Mouse (Mus musculus) heart, embryonic 16.5 days (tissue): ENCODE results near the gene Cacng6. TPM values are rescaled to one million over a fixed set of nuclear protein-coding genes. Genes with fewer than 3 reads are reported as not detected.

Source experiments
- ATAC-seq: fragments of 200-750 bp; cut with Nextera tagmentation; replicated peaks from 2 replicates; pipeline ENCODE4 v1.8.0; 2017; ENCODE audit warnings: moderate number of reproducible peaks; ENCODE audit not compliant: insufficient read depth, low FRiP score; ENCODE audit errors: extremely low read depth
- H3K27ac ChIP-seq: fragments of 300-500 bp; sonication (generic); 2 replicates; pipeline ENCODE4 v1.5.1; 2014; ENCODE audit warnings: mild to moderate bottlenecking, low read length, control low read depth, moderate library complexity
- H3K27me3 ChIP-seq: fragments of 300-500 bp; sonication (generic); 2 replicates; pipeline ENCODE4 v1.6.1; 2014; ENCODE audit warnings: low read length, mixed read lengths; ENCODE audit not compliant: control insufficient read depth, insufficient read depth
- H3K36me3 ChIP-seq: fragments of 300-500 bp; sonication (generic); 2 replicates; pipeline ENCODE4 v1.6.1; 2014; ENCODE audit not compliant: control insufficient read depth, insufficient read depth
- H3K4me1 ChIP-seq: fragments of 300-500 bp; sonication (generic); 2 replicates; pipeline ENCODE4 v1.6.1; 2014; ENCODE audit warnings: low read length, mixed read lengths; ENCODE audit not compliant: control insufficient read depth, insufficient read depth
- H3K4me2 ChIP-seq: fragments of 300-500 bp; sonication (generic); 2 replicates; pipeline ENCODE4 v1.6.1; 2014; ENCODE audit warnings: low read depth, mild to moderate bottlenecking, control low read depth, low read length
- H3K4me3 ChIP-seq: fragments of 300-500 bp; sonication (generic); 2 replicates; pipeline ENCODE4 v1.5.1; 2014; ENCODE audit warnings: mild to moderate bottlenecking, control low read depth, low read length
- H3K9ac ChIP-seq: fragments of 300-500 bp; sonication (generic); 2 replicates; pipeline ENCODE4 v1.6.1; 2014; ENCODE audit warnings: low read length, control low read depth
- H3K9me3 ChIP-seq: fragments of 300-500 bp; sonication (generic); replicated peaks from 2 replicates; pipeline ENCODE4 v1.6.1; 2016; ENCODE audit warnings: low read length; ENCODE audit not compliant: control insufficient read depth
- WGBS: fragments of 180-500 bp; shearing (Covaris S2); extraction: QIAGEN DNeasy Blood & Tissue Kit; methylation state at CpG from one replicate; pipeline ENCODE4 v1.1.7; 2014; 5-methylcytosine and 5-hydroxymethylcytosine counted together
- microRNA-seq: library from miRNA; unstranded; fragments of <30 nt; microRNA quantifications from one replicate; pipeline ENCODE4, GENCODE M21; 2017
- polyA plus RNA-seq: library from polyadenylated mRNA; unstranded; fragments of >200 nt; fragmentation: Nextera tagmentation; extraction: Ambion mirVana; gene quantifications from 2 replicates; pipeline ENCODE4 v1.2.1, GENCODE M21; 2015

The Cacng6 gene
- polyA plus RNA-seq, 1 experiment from 2014 or later, result 15.5 TPM

GRCm38 (mm10) chr7:3463306-3463705, 39.3 kb downstream of the Cacng6 start:
- 62% methylated on average over 4 of the region's 4 CpGs for WGBS
- no peak for ATAC-seq
- no peaks in the 10 kb centered on the region for H3K36me3 ChIP-seq
- no peak overlapping the region for H3K27ac ChIP-seq
- H3K9ac ChIP-seq, result no peak overlapping the region
- H3K4me1 ChIP-seq, result no peaks in the 10 kb centered on the region
- no peaks in the 10 kb centered on the region for H3K27me3 ChIP-seq
- no peak overlapping the region for H3K4me2 ChIP-seq
- H3K9me3 ChIP-seq, result no peaks in the 10 kb centered on the region
- H3K4me3 ChIP-seq, result no peak overlapping the region

GRCm38 (mm10) chr7:3468614-3469013, 44.6 kb downstream of the Cacng6 start:
- no peak overlapping the region for H3K9ac ChIP-seq
- H3K9me3 ChIP-seq, result no peaks in the 10 kb centered on the region
- H3K27ac ChIP-seq, result no peak overlapping the region
- H3K27me3 ChIP-seq, result no peaks in the 10 kb centered on the region
- no peak overlapping the region for H3K4me2 ChIP-seq
- no peaks in the 10 kb centered on the region for H3K4me1 ChIP-seq
- H3K4me3 ChIP-seq, result no peak overlapping the region
- ATAC-seq, result no peak
- 42% methylated on average over 2 of the region's 2 CpGs for WGBS
- no peaks in the 10 kb centered on the region for H3K36me3 ChIP-seq

GRCm38 (mm10) chr7:3472774-3473173, 48.8 kb downstream of the Cacng6 start:
- Histone ChIP-seq H3K27me3 (no peaks in the 10 kb centered on the region), H3K36me3 (no peaks in the 10 kb centered on the region), H3K4me2 (no peak overlapping the region), H3K9me3 (no peaks in the 10 kb centered on the region), H3K4me1 (no peaks in the 10 kb centered on the region), H3K4me3 (no peak overlapping the region), H3K27ac (no peak overlapping the region), H3K9ac (no peak overlapping the region)
- 76% methylated on average over 3 of the region's 3 CpGs for WGBS
- no peak for ATAC-seq

GRCm38 (mm10) chr7:3474291-3475080, 50.5 kb downstream of the Cacng6 start:
- no peak for ATAC-seq
- H3K27me3 ChIP-seq, result no peaks in the 10 kb centered on the region
- H3K27ac ChIP-seq, result no peak overlapping the region
- no peaks in the 10 kb centered on the region for H3K4me1 ChIP-seq
- H3K4me3 ChIP-seq, result peak overlapping the region; percentile 16; the same call in 1 of the 2 replicates
- H3K9ac ChIP-seq, result no peak overlapping the region
- peak overlapping the region; percentile 50 for H3K4me2 ChIP-seq
- 9% methylated on average over 19 of the region's 19 CpGs for WGBS
- no peaks in the 10 kb centered on the region for H3K9me3 ChIP-seq
- H3K36me3 ChIP-seq, result no peaks in the 10 kb centered on the region

GRCm38 (mm10) chr7:3476728-3477127, 52.7 kb downstream of the Cacng6 start:
- H3K27ac ChIP-seq, result no peak overlapping the region
- H3K4me3 ChIP-seq, result no peak overlapping the region
- H3K9ac ChIP-seq, result no peak overlapping the region
- WGBS, result 63% methylated on average over 5 of the region's 5 CpGs
- H3K36me3 ChIP-seq, result no peaks in the 10 kb centered on the region
- no peaks in the 10 kb centered on the region for H3K27me3 ChIP-seq
- H3K9me3 ChIP-seq, result peaks cover 5% of the 10 kb centered on the region
- no peak for ATAC-seq
- no peaks in the 10 kb centered on the region for H3K4me1 ChIP-seq
- H3K4me2 ChIP-seq, result no peak overlapping the region

GRCm38 (mm10) chr7:3481948-3482608, 58.1 kb downstream of the Cacng6 start:
- H3K9ac ChIP-seq, result no peak overlapping the region
- WGBS, result 76% methylated on average over 6 of the region's 6 CpGs
- H3K4me2 ChIP-seq, result no peak overlapping the region
- no peaks in the 10 kb centered on the region for H3K27me3 ChIP-seq
- H3K36me3 ChIP-seq, result no peaks in the 10 kb centered on the region
- H3K4me1 ChIP-seq, result no peaks in the 10 kb centered on the region
- peaks cover 6% of the 10 kb centered on the region for H3K9me3 ChIP-seq
- no peak for ATAC-seq
- no peak overlapping the region for H3K27ac ChIP-seq
- H3K4me3 ChIP-seq, result no peak overlapping the region

Small RNA genes lying within 50 kb of the gene (microRNA-seq; reads per million reads assigned to microRNA genes)
- gene Gm23450, result 3.7 reads per million, percentile 14 among the genes with 10 or more reads in this experiment

Other genes with a start within 250 kb of the Cacng6 start
- gene Nlrp12, start 174.5 kb upstream of the Cacng6 start, polyA plus RNA-seq, result not detected in 2 replicates
- gene Myadm, start 135.1 kb upstream of the Cacng6 start, polyA plus RNA-seq, result 220 and 238 TPM in 2 replicates
- gene Prkcg, start 135.0 kb upstream of the Cacng6 start, polyA plus RNA-seq, result 0.32 and 0.33 TPM in 2 replicates
- 0.16 TPM in 1 of 2 replicates, not detected in the other for gene Cacng7, start 91.2 kb upstream of the Cacng6 start, polyA plus RNA-seq
- 0.07 and 0.46 TPM in 2 replicates for gene Cacng8, start 33.5 kb upstream of the Cacng6 start, polyA plus RNA-seq
- gene Tarm1, start 78.4 kb downstream of the Cacng6 start, polyA plus RNA-seq, result not detected in 2 replicates
- 0.27 TPM in 1 of 2 replicates, not detected in the other for gene Oscar, start 192.0 kb downstream of the Cacng6 start, polyA plus RNA-seq
- 644 and 753 TPM in 2 replicates for gene Ndufa3, start 193.2 kb downstream of the Cacng6 start, polyA plus RNA-seq
- 15.6 and 17.0 TPM in 2 replicates for gene Tfpt, start 205.7 kb downstream of the Cacng6 start, polyA plus RNA-seq
- gene Prpf31, start 205.8 kb downstream of the Cacng6 start, polyA plus RNA-seq, result 60.8 and 62.2 TPM in 2 replicates
- gene Cnot3, start 221.1 kb downstream of the Cacng6 start, polyA plus RNA-seq, result 29.9 and 32.9 TPM in 2 replicates
- 20.5 and 22.3 TPM in 2 replicates for gene Leng1, start 241.6 kb downstream of the Cacng6 start, polyA plus RNA-seq